Mouse (Mus musculus) CD4-positive helper T cell, adult 2 months (primary cell): ENCODE measurements around the gene Tek.

Experiments
- DNase-seq: peaks from one replicate; pipeline ENCODE4 v3.0.0-alpha.2; 2012; ENCODE audit warnings: low read depth, missing footprints, low spot score

Tek gene

GRCm38 (mm10) chr4:94803187-94803586 is 64.1 kb downstream of the Tek start:
- DNase-seq: no peak

GRCm38 (mm10) chr4:94810616-94811015 is 71.5 kb downstream of the Tek start:
- no peak for DNase-seq

- DNase-seq: no peak
Observed at GRCm38 (mm10) chr4:94826891-94827290, 87.8 kb downstream of the Tek start.

GRCm38 (mm10) chr4:94827429-94827828 is 88.3 kb downstream of the Tek start:
- DNase-seq: no peak

GRCm38 (mm10) chr4:94829924-94830386 is 90.9 kb downstream of the Tek start:
- DNase-seq: no peak

- DNase-seq: no peak
Observed at GRCm38 (mm10) chr4:94837061-94837460, 98.0 kb downstream of the Tek start.

GRCm38 (mm10) chr4:94853301-94853700 is 114.2 kb downstream of the Tek start:
- DNase-seq: no peak

GRCm38 (mm10) chr4:94854270-94854669 is 115.2 kb downstream of the Tek start:
- no peak for DNase-seq

- DNase-seq: no peak
Observed at GRCm38 (mm10) chr4:94855201-94855600, 116.1 kb downstream of the Tek start.

GRCm38 (mm10) chr4:94900744-94901143 is 161.7 kb downstream of the Tek start:
- no peak for DNase-seq

GRCm38 (mm10) chr4:94901780-94902179 is 162.7 kb downstream of the Tek start:
- DNase-seq: no peak
